Mouse (Mus musculus) cortical plate, adult 2 months (tissue): ENCODE data around the gene Pank4. TPM values are rescaled to one million over a fixed set of nuclear protein-coding genes. Genes with fewer than 3 reads are reported as not detected.

Experiments
- H3K27ac ChIP-seq: fragments of 200-500 bp; 2 replicates; pipeline ENCODE4 v1.5.1; 2012; ENCODE audit warnings: low read length, control low read depth, inconsistent platforms; ENCODE audit not compliant: insufficient read depth
- H3K4me1 ChIP-seq: fragments of 200-500 bp; 2 replicates; pipeline ENCODE4 v1.6.1; 2011; ENCODE audit warnings: low read length; ENCODE audit not compliant: control insufficient read depth, insufficient read depth
- H3K4me3 ChIP-seq: fragments of 200-500 bp; 2 replicates; pipeline ENCODE4 v1.5.1; 2011; ENCODE audit warnings: mild to moderate bottlenecking, low read length, control low read depth; ENCODE audit not compliant: insufficient read depth
- CTCF ChIP-seq: fragments of 200-500 bp; IDR thresholded peaks from 2 replicates; pipeline ENCODE4 v1.5.1; 2011; ENCODE audit warnings: mild to moderate bottlenecking, control low read depth, low read length; ENCODE audit not compliant: insufficient read depth; ENCODE audit errors: extremely low read depth
- POLR2A ChIP-seq: fragments of 200-500 bp; IDR thresholded peaks from 2 replicates; pipeline ENCODE4 v1.6.1; 2011; ENCODE audit warnings: mild to moderate bottlenecking, low read length, control low read depth; ENCODE audit not compliant: insufficient read depth; ENCODE audit errors: extremely low read depth
- polyA plus RNA-seq: library from polyadenylated mRNA; depleted of rRNA; stranded (reverse); fragments of >200 nt; gene quantifications from 2 replicates; pipeline ENCODE4 v1.2.3, GENCODE M21; 2012; rRNA removed

The Pank4 gene
- polyA plus RNA-seq = 64.5 and 68.2 TPM in 2 replicates

GRCm38 (mm10) chr4:154963901-154964580, at the start of gene Pank4:
Gene Pank4 (plus strand): TSS chr4:154964123.
- Histone ChIP-seq H3K27ac (peak within 1 kb of the TSS; percentile 93), H3K4me3 (peak within 1 kb of the TSS; percentile 93), H3K4me1 (peaks cover 3% of the 10 kb centered on the region)
- TF ChIP-seq POLR2A (peak; percentile 62), CTCF (no peak)

- Histone ChIP-seq H3K4me3 (no peak overlapping the region), H3K4me1 (no peaks in the 10 kb centered on the region), H3K27ac (no peak overlapping the region)
- no peak for TF ChIP-seq CTCF
- no peak for TF ChIP-seq POLR2A
Observed at GRCm38 (mm10) chr4:154914252-154914651, 49.7 kb upstream of the Pank4 start.

GRCm38 (mm10) chr4:154914707-154915106, 49.2 kb upstream of the Pank4 start:
- Histone ChIP-seq H3K4me3 (no peak overlapping the region), H3K4me1 (no peaks in the 10 kb centered on the region), H3K27ac (no peak overlapping the region)
- TF ChIP-seq POLR2A (no peak), CTCF (no peak)

GRCm38 (mm10) chr4:154915286-154915685, 48.6 kb upstream of the Pank4 start:
- Histone ChIP-seq H3K4me1 (no peaks in the 10 kb centered on the region), H3K27ac (no peak overlapping the region), H3K4me3 (no peak overlapping the region)
- TF ChIP-seq CTCF (no peak), POLR2A (no peak)

GRCm38 (mm10) chr4:154916662-154917061, 47.3 kb upstream of the Pank4 start:
- TF ChIP-seq CTCF (no peak), POLR2A (no peak)
- no peak overlapping the region for H3K4me3 ChIP-seq

GRCm38 (mm10) chr4:154922291-154922690, 41.6 kb upstream of the Pank4 start:
- Histone ChIP-seq H3K27ac (no peak overlapping the region), H3K4me1 (no peaks in the 10 kb centered on the region), H3K4me3 (no peak overlapping the region)
- TF ChIP-seq POLR2A (no peak), CTCF (no peak)

More at GRCm38 (mm10) chr4:154916662-154917061, 47.3 kb upstream of the Pank4 start:
- H3K27ac ChIP-seq = no peak overlapping the region
- no peaks in the 10 kb centered on the region for H3K4me1 ChIP-seq

GRCm38 (mm10) chr4:154922931-154923330, 41.0 kb upstream of the Pank4 start:
- Histone ChIP-seq H3K27ac (no peak overlapping the region), H3K4me1 (no peaks in the 10 kb centered on the region), H3K4me3 (no peak overlapping the region)
- TF ChIP-seq POLR2A (no peak), CTCF (no peak)

- H3K4me3 ChIP-seq = no peak overlapping the region
- no peaks in the 10 kb centered on the region for H3K4me1 ChIP-seq
- no peak overlapping the region for H3K27ac ChIP-seq
- 0 out of 2 replicates have a peak, but pooled peaks have one; percentile 18 for TF ChIP-seq CTCF
- no peak for TF ChIP-seq POLR2A
Observed at GRCm38 (mm10) chr4:154925413-154925812, 38.5 kb upstream of the Pank4 start.

GRCm38 (mm10) chr4:154926969-154927898, 36.7 kb upstream of the Pank4 start:
- H3K4me1 ChIP-seq = no peaks in the 10 kb centered on the region
- H3K4me3 ChIP-seq = no peak overlapping the region
- TF ChIP-seq POLR2A (no peak), CTCF (no peak)
- H3K27ac ChIP-seq = peak overlapping the region; percentile 60; the same call in 1 of the 2 replicates

GRCm38 (mm10) chr4:154927899-154928337, 36.0 kb upstream of the Pank4 start:
- Histone ChIP-seq H3K27ac (peak overlapping the region; percentile 60; the same call in 1 of the 2 replicates), H3K4me3 (no peak overlapping the region), H3K4me1 (no peaks in the 10 kb centered on the region)
- TF ChIP-seq CTCF (no peak), POLR2A (no peak)
